Mouse (Mus musculus) gastrocnemius, postnatal 36 days (tissue): ENCODE measurements around the gene Scnn1a. TPM values are rescaled to one million over a fixed set of nuclear protein-coding genes. Genes with fewer than 3 reads are reported as not detected.

Experiments
- DNase-seq, 2 experiments: peaks; one replicate each; pipeline ENCODE4 v3.0.0; 2022
- intact Hi-C: fragments of 180-260 bp; cut with DNase I; formaldehyde crosslinking; loops from one replicate; pipeline ENCODE4 v1.15.1; 2025
- total RNA-seq, 2 experiments: library from RNA; stranded (reverse); gene quantifications; 2 replicates each; pipeline ENCODE4 v1.2.3; 2021

The Scnn1a gene
- total RNA-seq, 2 experiments from 2014 or later: 0.15 to 0.36 TPM

DNA sequence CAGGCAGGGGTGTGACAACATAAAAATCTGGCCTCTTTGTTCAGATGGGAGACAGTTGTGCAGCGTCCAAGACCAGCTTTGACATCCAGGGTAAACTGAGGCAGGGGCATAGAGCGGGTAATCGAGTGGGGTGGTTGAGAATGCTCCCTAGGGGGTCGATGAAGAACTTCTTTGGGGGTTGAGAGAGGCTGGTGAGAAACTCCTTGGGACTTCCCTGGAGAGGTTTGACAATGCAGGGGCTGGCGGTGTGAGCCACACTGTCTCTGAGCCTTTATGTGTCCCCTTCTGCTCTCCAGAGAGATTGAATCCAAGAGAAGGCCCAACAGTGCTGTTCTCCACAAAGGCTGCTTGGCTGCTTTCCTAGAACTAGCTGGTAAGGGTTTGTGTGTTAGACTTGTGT, 69.4 kb downstream of the Scnn1a start:
- intact Hi-C loops: no loop called here
- DNase-seq: no peak

Other genes with a start within 250 kb of the Scnn1a start
- gene Chd4, start 224.7 kb upstream of the Scnn1a start, total RNA-seq: 10 to 100 TPM; 67.6 to 72.2 TPM
- 10 to 100 TPM; 14.6 to 19.0 TPM for gene Nop2, start 188.8 kb upstream of the Scnn1a start, total RNA-seq
- gene Iffo1, start 175.4 kb upstream of the Scnn1a start, total RNA-seq: 10 to 100 TPM; 11.6 to 12.3 TPM
- over 10,000 TPM; 11,568 to 13,182 TPM for gene Gapdh, start 154.2 kb upstream of the Scnn1a start, total RNA-seq
- gene Ncapd2, start 129.0 kb upstream of the Scnn1a start, total RNA-seq: 10 to 100 TPM in 1 of 2 experiments, 1 to 10 TPM in 1; 8.0 to 13.7 TPM
- gene Mrpl51, start 128.9 kb upstream of the Scnn1a start, total RNA-seq: 100 to 1,000 TPM; 212 to 225 TPM
- gene Vamp1, start 105.1 kb upstream of the Scnn1a start, total RNA-seq: 10 to 100 TPM; 16.6 to 17.4 TPM
- 1 to 10 TPM; 2.1 to 2.3 TPM for gene Tapbpl, start 88.8 kb upstream of the Scnn1a start, total RNA-seq
- gene Cd27, start 83.6 kb upstream of the Scnn1a start, total RNA-seq: 1 to 10 TPM in 1 of 2 experiments, under 1 TPM in 1; 0.57 to 1.5 TPM
- gene Tuba3a, start 34.6 kb upstream of the Scnn1a start, total RNA-seq: not detected
- 10 to 100 TPM; 20.3 to 21.7 TPM for gene Ltbr, start 6.8 kb upstream of the Scnn1a start, total RNA-seq
- gene Tnfrsf1a, start 28.7 kb downstream of the Scnn1a start, total RNA-seq: 10 to 100 TPM; 21.9 to 28.7 TPM
- gene Plekhg6, start 60.1 kb downstream of the Scnn1a start, total RNA-seq: not detected
- gene Cd9, start 174.1 kb downstream of the Scnn1a start, total RNA-seq: 10 to 100 TPM; 20.3 to 28.4 TPM
- gene Vwf, start 226.1 kb downstream of the Scnn1a start, total RNA-seq: 10 to 100 TPM; 13.5 to 15.4 TPM